Mouse (Mus musculus): ENCODE measurements around the gene Serpinb9f.
"Not testable (repeated sequence)": the region's sequence is repeated elsewhere in the genome, so short reads cannot be mapped to it uniquely, and the experiment has no call there.

The Serpinb9f gene

DNA sequence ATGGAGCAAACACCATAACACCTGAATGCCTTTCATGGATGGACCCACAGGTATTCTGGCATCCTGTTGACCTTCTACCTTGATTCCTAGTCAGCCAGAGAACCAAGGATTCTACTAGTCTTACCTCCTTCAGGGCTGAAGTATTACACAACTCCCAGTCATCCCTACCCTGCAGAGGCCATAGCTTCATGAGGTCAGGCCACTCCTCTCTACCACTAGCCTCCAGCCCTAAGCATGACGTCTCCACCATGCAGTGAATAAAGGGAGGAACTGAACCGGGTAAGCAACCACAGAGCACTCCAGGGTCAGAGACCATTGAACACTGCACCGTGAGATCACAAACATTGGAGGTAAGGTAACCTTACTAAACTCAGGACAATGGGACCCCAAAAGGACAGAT is at the start of gene Serpinb9f:
TSS of gene Serpinb9f (plus strand) at position 301 of the 400 bp plus-strand sequence.
- DNase-seq, result not testable (repeated sequence)

DNA sequence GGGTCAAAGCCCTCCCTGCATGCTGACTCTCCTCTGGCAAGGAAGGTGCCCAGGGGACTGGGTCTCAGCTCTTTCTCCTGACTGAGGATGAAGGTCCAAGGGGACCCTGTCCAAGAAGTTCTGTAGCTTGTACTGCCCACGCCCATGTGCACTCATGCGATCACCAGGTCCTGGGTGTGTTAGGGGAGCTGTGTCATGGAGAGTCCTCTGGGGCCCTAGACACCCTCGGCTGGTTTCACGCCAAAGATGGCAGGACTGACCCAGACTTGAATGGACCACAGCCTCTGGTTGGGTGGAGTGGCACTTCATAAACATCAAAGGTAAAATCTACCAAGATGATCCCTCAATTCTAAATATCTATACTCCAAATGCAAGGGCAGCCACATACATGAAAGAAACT is 15.2 kb upstream of the Serpinb9f start:
- DNase-seq, result not testable (repeated sequence)

DNA sequence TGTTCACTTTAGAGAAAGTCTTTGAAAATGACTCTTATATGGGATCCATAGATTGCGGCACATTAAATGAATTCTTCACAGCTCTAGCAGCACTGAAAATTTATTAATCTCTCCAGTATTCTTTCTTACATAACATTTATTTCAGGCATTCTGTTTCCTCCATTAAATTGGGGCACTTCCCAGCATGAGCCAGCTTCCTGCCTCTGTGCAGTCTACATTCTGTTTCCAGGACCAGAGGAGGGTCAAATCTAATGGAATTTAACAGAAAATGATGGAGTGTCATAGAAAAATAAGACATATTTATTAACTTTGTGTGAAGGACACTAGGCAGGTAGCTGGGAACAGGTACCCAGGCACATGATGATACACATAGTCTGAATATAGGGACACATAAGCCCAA is 32.8 kb downstream of the Serpinb9f start:
- not testable (repeated sequence) for DNase-seq
